Mouse (Mus musculus) retina, postnatal 7 days (tissue): ENCODE data around the gene Dusp14.

Experiments
- DNase-seq: peaks from one replicate; pipeline ENCODE4 v3.0.0-alpha.2; 2012; ENCODE audit warnings: low read depth, low spot score

Gene Dusp14

GRCm38 (mm10) chr11:84069034-84069370, at the start of gene Dusp14:
Dusp14 (minus strand) TSS chr11:84069261.
- DNase-seq, result no peak

GRCm38 (mm10) chr11:84117431-84117830, 48.4 kb upstream of the Dusp14 start:
- no peak for DNase-seq

GRCm38 (mm10) chr11:84116221-84116620, 47.2 kb upstream of the Dusp14 start:
- DNase-seq, result no peak

GRCm38 (mm10) chr11:84115646-84116045, 46.6 kb upstream of the Dusp14 start:
- no peak for DNase-seq

- DNase-seq, result no peak
Observed at GRCm38 (mm10) chr11:84113623-84114022, 44.6 kb upstream of the Dusp14 start.

- DNase-seq, result no peak
Observed at GRCm38 (mm10) chr11:84107137-84107536, 38.1 kb upstream of the Dusp14 start.

- DNase-seq, result no peak
Observed at GRCm38 (mm10) chr11:84104036-84104435, 35.0 kb upstream of the Dusp14 start.

- DNase-seq, result no peak
Observed at GRCm38 (mm10) chr11:84101182-84101581, 32.1 kb upstream of the Dusp14 start.

- no peak for DNase-seq
Observed at GRCm38 (mm10) chr11:84097251-84097998, 28.4 kb upstream of the Dusp14 start.

GRCm38 (mm10) chr11:84095084-84095483, 26.0 kb upstream of the Dusp14 start:
- DNase-seq, result no peak

- DNase-seq, result no peak
Observed at GRCm38 (mm10) chr11:84090572-84090971, 21.5 kb upstream of the Dusp14 start.

- DNase-seq, result no peak
Observed at GRCm38 (mm10) chr11:84081901-84082300, 12.8 kb upstream of the Dusp14 start.

- DNase-seq, result no peak
Observed at GRCm38 (mm10) chr11:84080327-84080726, 11.3 kb upstream of the Dusp14 start.

- DNase-seq, result no peak
Observed at GRCm38 (mm10) chr11:84079887-84080286, 10.8 kb upstream of the Dusp14 start.

GRCm38 (mm10) chr11:84079361-84079760, 10.3 kb upstream of the Dusp14 start:
- no peak for DNase-seq

- DNase-seq, result no peak
Observed at GRCm38 (mm10) chr11:84078601-84079000, 9.5 kb upstream of the Dusp14 start.

GRCm38 (mm10) chr11:84077008-84077407, 7.9 kb upstream of the Dusp14 start:
- no peak for DNase-seq

- DNase-seq, result no peak
Observed at GRCm38 (mm10) chr11:84073816-84074764, 5.0 kb upstream of the Dusp14 start.

- no peak for DNase-seq
Observed at GRCm38 (mm10) chr11:84072904-84073651, 4.0 kb upstream of the Dusp14 start.

GRCm38 (mm10) chr11:84068191-84069033, 649 bp downstream of the Dusp14 start:
- DNase-seq, result no peak

GRCm38 (mm10) chr11:84067720-84068190, 1.3 kb downstream of the Dusp14 start:
- no peak for DNase-seq
